Mouse (Mus musculus) ovary, adult 18-20 months (tissue): ENCODE measurements around the gene Gm5849.
"Not testable (repeated sequence)": the region's sequence is repeated elsewhere in the genome, so short reads cannot be mapped to it uniquely, and the experiment has no call there.

Experiments used
- DNase-seq: peaks from one replicate; pipeline ENCODE4 v3.0.0; 2022; ENCODE audit warnings: low spot score, mixed read lengths

The Gm5849 gene

DNA sequence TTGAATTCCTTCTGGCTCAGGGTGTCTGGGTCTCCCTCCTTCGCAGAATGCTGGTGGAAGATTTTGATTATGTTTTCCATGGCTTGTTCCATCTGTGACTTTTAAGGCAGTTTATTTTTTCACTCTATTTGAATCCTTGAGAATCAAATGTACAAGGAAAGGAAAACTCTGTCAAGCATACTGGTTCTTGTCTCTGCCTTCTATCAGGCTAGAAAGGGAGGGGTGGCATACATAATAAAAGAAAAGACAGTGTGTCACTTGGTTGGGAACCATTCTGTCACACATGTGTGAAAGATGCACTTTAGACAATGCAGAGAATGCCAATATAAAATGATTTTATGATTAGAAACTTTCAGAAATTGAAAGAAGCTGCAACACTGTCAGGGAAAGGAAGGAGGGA, at the start of gene Gm5849:
Gene Gm5849, minus strand, starts transcription at position 101 of the 400 bp plus-strand sequence.
- not testable (repeated sequence) for DNase-seq

DNA sequence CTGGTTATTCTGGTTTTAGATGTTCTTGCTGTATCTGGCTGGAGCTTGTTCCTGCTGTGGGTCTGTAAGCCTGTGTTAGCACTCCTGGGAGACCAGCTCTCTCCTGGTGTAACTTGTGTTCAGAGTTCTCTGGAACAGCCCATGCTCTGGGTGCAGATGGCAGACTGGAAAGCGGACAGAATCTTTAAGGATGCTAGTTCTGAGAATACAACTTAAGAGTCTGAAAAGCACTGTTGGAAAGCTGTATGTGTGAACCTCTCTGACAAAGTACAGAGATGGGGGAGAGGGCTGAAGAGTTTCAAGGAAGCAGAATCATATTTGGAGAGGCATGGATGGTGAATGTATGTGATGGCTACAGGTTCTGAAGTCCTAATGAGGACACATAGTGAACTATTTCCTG, 28.0 kb downstream of the Gm5849 start:
- DNase-seq, result no peak

DNA sequence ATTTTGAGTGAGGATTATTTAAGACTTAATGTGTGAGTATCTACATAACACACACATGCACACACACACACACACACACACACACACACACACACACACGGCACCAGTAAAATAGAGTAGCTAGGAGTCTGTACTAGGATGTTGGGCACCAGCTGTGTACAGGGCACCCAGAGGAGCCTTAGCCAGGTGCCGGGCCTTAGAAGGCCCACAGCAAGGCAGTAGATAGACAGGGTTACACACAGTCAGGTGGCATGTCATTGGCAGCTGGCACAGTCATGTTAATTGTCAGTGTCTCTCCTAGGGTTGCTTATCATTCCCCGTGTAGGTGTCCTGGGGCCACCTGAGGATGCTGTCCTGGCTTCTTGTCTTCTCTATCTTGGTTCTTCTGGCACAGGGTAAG, 51.1 kb downstream of the Gm5849 start, which contains the start of gene Pglyrp4:
Gene Pglyrp4, plus strand, starts transcription at position 301 of the 400 bp plus-strand sequence.
- DNase-seq, result no peak
